Mouse (Mus musculus): ENCODE measurements around the gene Gcnt2.

Gcnt2 gene

DNA sequence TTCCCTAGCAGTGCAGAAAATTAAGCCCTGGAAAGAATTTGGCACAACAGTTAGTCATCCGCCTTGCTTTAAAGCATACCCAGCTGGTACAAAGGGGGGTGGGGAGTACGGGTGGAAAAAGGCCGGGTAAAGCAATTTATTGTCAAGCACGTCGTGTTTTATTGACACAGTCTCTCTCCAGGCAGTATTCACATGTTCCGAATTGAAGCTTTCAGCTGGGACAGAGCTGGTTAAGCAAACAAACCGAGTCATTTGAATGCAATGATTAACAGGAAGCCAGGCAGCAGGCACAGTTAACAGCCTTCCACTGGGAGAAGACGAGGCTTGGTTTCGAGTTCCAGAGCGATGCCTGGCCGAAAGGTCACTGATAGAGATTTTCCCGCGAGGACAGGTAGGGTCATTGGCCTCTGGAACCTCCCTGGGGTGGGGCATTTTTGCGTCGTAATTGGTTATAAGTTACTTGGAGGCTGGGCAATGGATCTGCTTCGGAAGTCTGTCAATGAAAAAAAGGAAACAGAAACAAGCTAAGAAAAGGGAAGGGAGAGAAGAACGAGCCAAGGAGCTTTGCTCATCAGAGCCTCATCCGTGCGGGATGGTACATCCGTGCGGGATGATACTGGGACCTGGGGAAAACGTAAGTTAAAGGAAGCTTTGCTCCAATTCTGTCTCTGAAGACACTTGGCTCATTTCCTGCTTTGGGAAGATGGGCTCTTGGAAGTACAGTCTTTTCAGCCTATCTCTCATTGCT lies at the start of gene Gcnt2:
Gene Gcnt2 (plus strand): TSS at position 103 of the 748 bp plus-strand sequence.
- peak; percentile 43 for DNase-seq (ENCODE audit: low spot score)

DNA sequence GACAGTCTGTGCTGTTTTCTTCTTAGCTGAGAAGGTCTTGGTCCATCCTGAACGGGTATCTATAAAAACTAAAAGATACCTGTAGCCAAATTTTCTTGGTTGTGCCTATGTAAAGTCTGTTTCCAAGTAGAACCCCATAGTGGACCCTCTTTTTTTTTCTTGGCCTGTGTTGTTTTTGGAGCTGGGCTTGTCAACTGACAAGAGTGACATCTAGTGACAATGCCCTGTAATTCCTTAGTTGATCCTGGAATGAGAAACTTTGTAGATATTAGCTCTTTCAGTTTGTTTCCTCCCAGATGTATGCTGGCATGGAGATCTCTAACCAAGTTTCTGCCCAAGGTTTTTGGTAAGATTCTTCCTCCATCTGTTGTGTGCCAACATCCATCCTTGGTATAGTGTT lies 38.9 kb upstream of the Gcnt2 start:
- no peak for DNase-seq (ENCODE audit: low spot score)

GRCm38 (mm10) chr13:40821911-40822310 lies 37.6 kb upstream of the Gcnt2 start:
- no peak for DNase-seq (ENCODE audit: low spot score)

DNA sequence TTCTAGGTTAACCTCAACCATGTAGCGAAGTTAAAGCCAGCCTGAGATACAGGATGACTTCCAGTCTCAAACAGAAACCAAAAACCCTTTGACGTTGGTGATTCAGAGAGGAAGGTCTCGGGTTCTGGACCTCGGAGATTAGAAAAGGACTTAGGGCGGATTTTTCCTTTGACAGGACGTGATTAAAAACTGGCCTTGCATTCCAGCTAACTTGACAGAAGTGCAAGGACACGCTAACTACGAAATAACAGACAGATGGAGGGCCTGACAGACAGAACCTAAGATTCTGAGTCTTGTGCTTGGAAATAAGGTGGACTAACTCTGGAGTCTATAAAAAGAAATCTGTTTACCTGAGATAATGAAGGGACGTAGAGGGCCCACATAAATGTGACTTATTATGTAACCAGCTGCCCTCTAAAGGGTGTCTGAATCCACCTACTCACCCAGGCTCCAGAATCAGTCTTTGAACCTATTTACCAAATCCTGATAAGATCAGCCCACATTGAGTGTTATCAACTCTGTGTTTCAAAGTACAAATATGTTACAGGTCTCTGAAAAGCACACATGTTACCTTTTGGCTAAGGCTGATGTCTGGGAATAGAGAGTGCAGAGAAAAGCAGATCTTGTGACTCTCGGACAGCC lies 18.3 kb upstream of the Gcnt2 start:
- no peak for DNase-seq (ENCODE audit: low spot score)

GRCm38 (mm10) chr13:40842141-40842540 lies 17.4 kb upstream of the Gcnt2 start:
- no peak for DNase-seq (ENCODE audit: low spot score)

DNA sequence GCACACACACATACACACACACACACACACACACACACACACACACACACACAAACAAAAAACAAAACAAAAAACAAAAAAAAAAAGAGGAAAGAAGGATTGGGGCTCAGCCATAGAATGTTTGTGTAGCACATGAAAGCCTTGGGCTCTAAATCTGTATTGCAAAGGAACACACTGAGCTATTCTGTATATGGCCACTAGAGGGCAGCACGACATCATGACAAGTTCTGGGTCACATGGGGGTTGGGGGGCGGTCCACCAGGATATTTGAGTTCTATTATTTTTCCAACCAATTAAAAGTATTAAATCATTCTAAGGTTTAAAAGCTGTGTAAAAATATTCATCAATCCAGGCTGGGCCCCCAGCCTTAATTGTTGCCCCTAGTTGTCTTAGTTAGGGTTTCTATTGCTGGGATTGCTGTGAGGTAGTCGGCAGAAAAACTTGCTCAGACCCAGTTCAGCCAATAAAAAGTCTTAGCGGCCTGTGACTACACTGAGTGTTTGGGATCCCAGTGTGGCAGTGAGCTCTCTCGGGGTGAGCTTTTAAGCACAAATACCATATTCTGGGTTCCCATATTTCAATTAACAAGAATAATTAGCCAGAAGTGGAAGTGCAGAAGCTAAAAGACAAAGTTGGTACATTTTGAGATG lies 16.0 kb upstream of the Gcnt2 start:
- DNase-seq (ENCODE audit: low spot score), result peak; percentile 79

- no peak for DNase-seq (ENCODE audit: low spot score)
Measured at GRCm38 (mm10) chr13:40844144-40844543, 15.4 kb upstream of the Gcnt2 start.

DNA sequence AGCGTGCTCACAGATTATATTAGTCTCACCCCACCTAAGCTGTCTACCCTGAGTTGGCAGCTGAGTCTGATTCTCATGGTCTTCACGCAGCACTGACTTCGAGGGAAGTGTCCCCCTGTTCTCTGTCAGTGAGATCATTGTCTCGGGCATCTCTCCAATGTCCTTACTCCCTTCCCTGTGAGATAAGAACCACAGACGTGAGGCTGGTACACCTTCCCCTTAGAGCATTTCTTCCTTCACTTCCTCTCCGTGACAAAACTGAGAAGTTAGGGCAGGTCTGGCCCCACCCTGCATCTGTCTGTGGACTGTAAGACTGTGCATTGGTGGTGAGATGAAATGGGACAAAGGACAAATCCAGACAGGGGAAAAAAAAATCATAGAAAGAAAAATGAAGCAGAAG lies 13.6 kb upstream of the Gcnt2 start:
- no peak for DNase-seq (ENCODE audit: low spot score)

GRCm38 (mm10) chr13:40846375-40846774 lies 13.2 kb upstream of the Gcnt2 start:
- no peak for DNase-seq (ENCODE audit: low spot score)

- no peak for DNase-seq (ENCODE audit: low spot score)
Measured at GRCm38 (mm10) chr13:40847898-40848297, 11.7 kb upstream of the Gcnt2 start.

- no peak for DNase-seq (ENCODE audit: low spot score)
Measured at GRCm38 (mm10) chr13:40850686-40851085, 8.9 kb upstream of the Gcnt2 start.

DNA sequence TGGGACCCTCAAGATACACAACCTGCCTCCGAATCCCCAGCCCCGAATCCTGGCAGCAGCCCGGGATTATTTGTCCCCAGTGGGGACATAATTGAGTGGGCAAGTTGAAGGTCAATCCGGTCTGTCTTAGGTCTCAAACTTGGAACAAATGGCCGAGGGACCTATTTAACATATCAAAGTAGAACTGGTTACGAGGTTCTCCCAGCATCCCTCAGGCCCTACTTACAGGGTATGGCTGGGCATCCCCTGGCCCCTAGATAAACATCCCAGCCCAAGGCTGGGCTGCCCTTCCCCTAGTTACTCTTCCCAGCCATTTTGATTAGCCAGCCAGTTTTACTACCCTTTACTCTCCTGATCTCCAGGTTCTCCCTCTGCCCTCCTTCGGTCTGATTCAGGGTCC lies 8.3 kb upstream of the Gcnt2 start:
- DNase-seq (ENCODE audit: low spot score), result no peak

GRCm38 (mm10) chr13:40851961-40852360 lies 7.6 kb upstream of the Gcnt2 start:
- no peak for DNase-seq (ENCODE audit: low spot score)

- DNase-seq (ENCODE audit: low spot score), result no peak
Measured at GRCm38 (mm10) chr13:40852791-40853190, 6.8 kb upstream of the Gcnt2 start.

DNA sequence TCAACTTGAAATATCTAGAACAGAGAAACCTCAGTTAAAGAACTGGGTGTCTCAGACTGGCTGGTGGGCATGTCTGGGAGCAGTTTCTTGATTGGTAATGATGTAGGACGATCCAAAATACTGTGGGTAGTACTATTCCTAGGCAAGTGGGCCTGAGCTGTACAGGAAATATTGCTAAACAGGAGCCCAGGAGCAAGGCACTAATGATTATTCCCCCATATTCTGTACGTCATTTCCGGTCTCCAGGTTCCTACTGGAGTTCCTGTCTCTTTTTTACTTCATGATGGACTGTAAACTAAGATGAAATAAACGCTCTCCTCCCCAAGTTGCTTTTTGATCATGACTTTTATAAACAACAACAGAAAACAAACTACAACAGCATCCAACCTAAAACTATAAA lies 5.7 kb upstream of the Gcnt2 start:
- DNase-seq (ENCODE audit: low spot score), result no peak

GRCm38 (mm10) chr13:40854451-40855058 lies 5.0 kb upstream of the Gcnt2 start:
- DNase-seq (ENCODE audit: low spot score), result peak; percentile 20

DNA sequence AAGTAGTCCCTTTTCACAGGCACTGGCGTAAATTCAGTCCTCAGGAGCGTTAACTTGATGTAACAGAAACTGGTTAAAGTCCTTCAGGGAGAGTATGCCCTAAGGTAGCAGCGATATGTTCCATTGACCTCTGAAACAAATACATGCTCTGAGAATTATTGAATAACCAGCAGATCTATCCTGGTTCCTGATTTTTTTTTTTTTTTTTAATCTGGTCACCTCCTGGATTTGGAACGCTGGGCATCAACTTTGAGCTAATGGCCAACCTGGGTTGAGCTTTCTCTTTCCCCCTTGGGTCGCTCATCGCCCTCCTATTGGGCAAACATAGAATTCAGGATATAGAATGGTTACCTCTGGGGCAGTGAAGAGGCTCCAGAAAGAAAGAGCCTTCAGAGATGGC lies 4.3 kb upstream of the Gcnt2 start:
- DNase-seq (ENCODE audit: low spot score), result no peak

DNA sequence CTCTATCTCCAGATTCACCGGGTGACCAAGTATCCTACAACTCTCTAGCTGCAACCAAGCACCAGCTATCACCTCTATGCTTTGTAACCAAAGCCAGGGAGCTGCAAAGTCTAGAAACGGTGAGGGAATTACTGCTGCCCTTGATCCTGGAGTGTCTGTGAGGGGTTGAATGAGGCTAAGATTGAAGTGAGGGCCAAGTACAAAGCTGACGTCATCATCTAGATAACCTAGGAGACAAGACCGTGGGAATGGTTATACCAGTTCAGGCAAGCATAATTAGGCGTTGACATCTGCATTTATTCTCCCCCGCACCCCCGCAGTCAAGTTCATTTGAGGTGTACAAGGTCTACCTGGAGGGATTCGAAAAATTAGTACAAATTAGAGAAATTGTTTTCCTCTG lies 2.8 kb upstream of the Gcnt2 start:
- no peak for DNase-seq (ENCODE audit: low spot score)

DNA sequence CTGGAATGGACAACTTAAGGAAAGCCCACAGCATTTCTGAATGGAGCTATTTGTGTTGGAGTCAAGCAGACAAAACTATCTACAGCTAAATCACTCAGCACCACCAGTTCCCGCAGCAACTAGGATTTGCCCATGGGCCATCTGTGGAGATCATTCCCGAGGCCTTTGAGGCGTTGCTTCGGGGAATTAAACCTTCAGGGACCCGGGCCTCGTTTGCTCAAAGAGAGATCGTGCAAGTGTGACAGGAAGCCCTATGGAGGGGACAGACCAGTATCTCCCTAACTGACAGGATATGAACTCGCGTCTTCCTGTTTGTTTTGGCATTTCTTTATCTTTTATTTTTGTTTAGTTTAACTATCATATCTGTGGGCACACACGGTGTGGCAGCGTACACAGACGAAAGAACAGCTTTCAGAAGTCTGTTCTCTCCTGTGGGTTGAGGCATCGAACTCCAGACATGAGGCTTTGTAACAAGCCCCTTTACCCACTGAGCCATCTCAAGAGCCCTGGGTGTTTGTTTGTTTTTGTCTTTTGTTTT lies 2.2 kb upstream of the Gcnt2 start:
- DNase-seq (ENCODE audit: low spot score), result no peak

GRCm38 (mm10) chr13:40859225-40859624 lies 329 bp upstream of the Gcnt2 start:
- DNase-seq (ENCODE audit: low spot score), result no peak

DNA sequence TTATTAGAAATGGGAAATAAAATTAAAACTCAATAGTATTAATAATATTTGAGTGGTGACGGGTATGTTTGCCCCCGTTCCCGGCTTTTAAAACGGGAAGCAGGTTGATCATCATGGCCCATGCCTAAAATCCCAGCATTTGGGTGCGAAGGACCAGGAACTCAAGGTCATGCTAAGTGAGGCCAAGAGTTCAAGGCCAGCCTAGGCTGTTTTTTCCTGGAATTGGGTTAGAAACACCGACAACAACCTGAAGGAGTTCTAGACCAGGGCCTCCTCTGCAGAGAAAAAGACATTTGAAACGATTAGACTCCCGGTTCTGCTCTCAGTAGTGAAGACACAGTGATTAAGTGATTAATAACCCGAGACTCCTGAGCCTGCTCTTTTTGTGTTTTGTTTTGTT lies 3.5 kb downstream of the Gcnt2 start:
- DNase-seq (ENCODE audit: low spot score), result no peak

DNA sequence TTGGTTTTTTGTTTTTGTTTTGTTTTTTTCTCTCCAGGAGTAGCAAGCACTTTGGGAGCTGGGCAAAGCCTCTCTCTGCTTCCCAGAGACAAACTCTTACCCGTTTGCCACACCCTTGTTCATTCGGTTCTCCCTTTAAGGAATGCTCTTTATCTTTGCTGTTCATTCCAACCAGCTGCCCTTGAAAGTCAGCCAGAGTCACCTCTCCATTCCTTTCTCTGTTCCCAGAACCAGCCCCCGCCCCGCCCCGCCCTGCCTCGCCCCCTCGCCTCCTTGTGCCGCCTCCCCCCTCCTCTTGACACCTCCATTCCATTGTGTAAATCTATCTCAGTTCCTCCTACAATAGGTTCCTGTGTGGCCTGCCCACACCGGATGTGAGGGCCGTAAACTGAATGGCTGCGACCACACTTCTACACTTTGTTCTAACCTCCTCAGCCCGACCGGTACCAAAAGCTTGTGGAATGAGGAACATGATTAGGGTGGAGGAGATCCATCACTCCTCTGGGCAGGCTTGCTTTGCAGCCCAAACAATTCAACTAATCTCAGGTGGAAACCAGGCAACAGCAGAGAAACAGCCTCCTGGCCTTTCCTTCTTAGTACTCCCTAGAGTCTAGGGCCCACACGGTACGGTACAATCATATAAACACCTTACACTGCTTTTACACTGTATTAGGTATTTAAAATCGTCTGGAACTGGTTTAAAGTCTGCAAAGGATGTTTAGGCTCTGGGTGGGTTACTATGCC lies 9.5 kb downstream of the Gcnt2 start:
- DNase-seq (ENCODE audit: low spot score), result no peak
